In genomic region chr4:139011201-139011702, GRCm38 (mm10) we compare ENCODE assay signal across 31 mouse cellular contexts. TPM values are rescaled to one million over a fixed set of nuclear protein-coding genes. Genes with fewer than 3 reads are reported as not detected.
DNase-seq lines count a peak whose midpoint lies in the region; ATAC-seq and TF ChIP-seq lines count a peak whose summit lies in the region.
"Had no signal": no experiment of that assay in that cellular context is flagged by ENCODE, and none has a peak within 500 bp of the region (broad histone marks: within the 10 kb centered on the region; RNA-seq: fewer than 3 reads in every experiment).

No protein-coding gene starts in this region.

- no peaks in the 10 kb centered on the region; the same call in 1 of the 2 replicates for H3K9me3 ChIP-seq in lung, embryonic 14.5 days (ENCODE audit: low read depth, low read length)
- peaks cover 6% of the 10 kb centered on the region; the same call in 1 of the 2 replicates for H3K9me3 ChIP-seq in stomach, embryonic 16.5 days (replicated peaks; ENCODE audit: control insufficient read depth, low read length)
- H3K9me3 ChIP-seq: forebrain, embryonic 13.5 days; heart, embryonic 15.5 days; hindbrain, embryonic 13.5 days had no signal

- no peak overlapping the region for H3K27ac ChIP-seq in lung, embryonic 14.5 days (ENCODE audit: low read depth)
- peak overlapping the region; percentile 77; the same call in 1 of the 2 replicates for H3K27ac ChIP-seq in stomach, embryonic 16.5 days (ENCODE audit: low read length)
- H3K27ac ChIP-seq: forebrain, embryonic 10.5 days; forebrain, embryonic 13.5 days; heart, embryonic 15.5 days; hindbrain, embryonic 10.5 days; hindbrain, embryonic 13.5 days had no signal

- TF ChIP-seq CTCF in lung, embryonic 14.5 days (IDR thresholded peaks at IDR 0.05; ENCODE audit: low read depth): no peak

- 80% methylated on average over 13 of the region's 13 CpGs for WGBS in lung, embryonic 14.5 days
- 59% methylated on average over 13 of the region's 13 CpGs for WGBS in stomach, embryonic 16.5 days

- no peak overlapping the region for H3K9ac ChIP-seq in lung, embryonic 14.5 days
- no peak overlapping the region for H3K9ac ChIP-seq in stomach, embryonic 16.5 days (ENCODE audit: low read length)
- H3K9ac ChIP-seq: forebrain, embryonic 13.5 days; heart, embryonic 12.5 days; heart, embryonic 15.5 days; hindbrain, embryonic 13.5 days had no signal

- H3K4me2 ChIP-seq in lung, embryonic 14.5 days: no peak overlapping the region
- no peak overlapping the region for H3K4me2 ChIP-seq in stomach, embryonic 16.5 days (ENCODE audit: low read depth, low read length)
- H3K4me2 ChIP-seq: forebrain, embryonic 13.5 days; heart, embryonic 12.5 days; heart, embryonic 15.5 days; hindbrain, embryonic 13.5 days had no signal

- no peaks in the 10 kb centered on the region for H3K4me1 ChIP-seq in lung, embryonic 14.5 days (ENCODE audit: insufficient read depth)
- H3K4me1 ChIP-seq in stomach, embryonic 16.5 days (ENCODE audit: control insufficient read depth, insufficient read depth, low read length): no peaks in the 10 kb centered on the region
- H3K4me1 ChIP-seq: forebrain, embryonic 13.5 days; heart, embryonic 12.5 days; heart, embryonic 15.5 days had no signal

- no peak overlapping the region for H3K4me3 ChIP-seq in lung, embryonic 14.5 days (ENCODE audit: low read depth, low read length)
- no peak overlapping the region for H3K4me3 ChIP-seq in stomach, embryonic 16.5 days (replicated peaks; ENCODE audit: low read length)
- H3K4me3 ChIP-seq: forebrain, embryonic 10.5 days; forebrain, embryonic 13.5 days; heart, embryonic 12.5 days; heart, embryonic 15.5 days; hindbrain, embryonic 10.5 days; hindbrain, embryonic 13.5 days had no signal

- DNase-seq in lung, embryonic 14.5 days: peak; percentile 24
- DNase-seq in lung, adult 18-20 months: no peak
- DNase-seq in urinary bladder, postnatal 14 days (ENCODE audit: low spot score): peak; percentile 51
- no peak for DNase-seq in urinary bladder, postnatal 10 days (ENCODE audit: low spot score)
- peak; percentile 57 to 62 for DNase-seq in urinary bladder, postnatal 36 days (ENCODE audit: low spot score in 2 of 2)
- DNase-seq: adrenal gland, adult 8-10 months; adrenal gland, postnatal 36 days; cerebellum, adult 18-20 months; cerebellum, adult 9-10 months; cerebellum, postnatal 14 days; gastrocnemius, postnatal 10 days; heart, adult 18-20 months; heart, postnatal 10 days; heart, postnatal 36 days had no signal

- no peaks in the 10 kb centered on the region for H3K27me3 ChIP-seq in lung, embryonic 14.5 days (ENCODE audit: insufficient read depth, low read length)
- no peaks in the 10 kb centered on the region for H3K27me3 ChIP-seq in stomach, embryonic 16.5 days (ENCODE audit: control insufficient read depth, insufficient read depth, low read length)
- H3K27me3 ChIP-seq: forebrain, embryonic 13.5 days; heart, embryonic 12.5 days; heart, embryonic 15.5 days had no signal

- ATAC-seq in lung, embryonic 14.5 days (ENCODE audit: insufficient read depth): no peak
- ATAC-seq in stomach, embryonic 16.5 days (ENCODE audit: insufficient read depth, low FRiP score): no peak
- ATAC-seq in granulocyte monocyte progenitor cell, adult 5-6 weeks (replicated peaks; ENCODE audit: poor library complexity, severe bottlenecking): no peak
- ATAC-seq: activated CD4-positive, CD25-positive, alpha-beta regulatory T cell, adult 4 months; CD4-positive, CD25-positive, alpha-beta regulatory T cell, adult 4 months; forebrain, embryonic 13.5 days; forebrain, embryonic 16.5 days; hindbrain, embryonic 16.5 days had no signal

- H3K36me3 ChIP-seq in lung, embryonic 14.5 days (ENCODE audit: insufficient read depth): no peaks in the 10 kb centered on the region
- no peaks in the 10 kb centered on the region for H3K36me3 ChIP-seq in stomach, embryonic 16.5 days (ENCODE audit: control insufficient read depth, insufficient read depth, low read length)
- H3K36me3 ChIP-seq: forebrain, embryonic 10.5 days; heart, embryonic 15.5 days; hindbrain, embryonic 10.5 days; hindbrain, embryonic 13.5 days had no signal

RNA-seq across cellular contexts. Expression of gene Tmco4, which starts 38.6 kb away (rescaled TPM):
- polyA plus RNA-seq in lung, embryonic 14.5 days (2014; fragmentation: Nextera tagmentation; extraction: Ambion mirVana): 2.6 and 3.7 TPM in 2 replicates
- 12.7 and 16.4 TPM in 2 replicates for polyA plus RNA-seq in stomach, embryonic 16.5 days (2015; fragmentation: Nextera tagmentation; extraction: Ambion mirVana)
- total RNA-seq in granulocyte monocyte progenitor cell, adult 5-6 weeks (2014; fragmentation: Nextera tagmentation): 18.3 and 18.6 TPM in 2 replicates
- total RNA-seq in granulocyte monocyte progenitor cell, adult 5-6 weeks (2017): 13.2 and 21.2 TPM in 2 replicates

RNA-seq across cellular contexts. Expression of gene Rnf186, which starts 44.3 kb away (rescaled TPM):
- polyA plus RNA-seq in lung, embryonic 14.5 days (2014; fragmentation: Nextera tagmentation; extraction: Ambion mirVana): 0.24 and 0.69 TPM in 2 replicates
- polyA plus RNA-seq in stomach, embryonic 16.5 days (2015; fragmentation: Nextera tagmentation; extraction: Ambion mirVana): 19.3 and 25.1 TPM in 2 replicates
- not detected in 2 replicates for total RNA-seq in granulocyte monocyte progenitor cell, adult 5-6 weeks (2014; fragmentation: Nextera tagmentation)
- total RNA-seq in granulocyte monocyte progenitor cell, adult 5-6 weeks (2017): not detected in 2 replicates
- total RNA-seq: adrenal gland, adult 8-10 months; adrenal gland, postnatal 36 days; gastrocnemius, adult 18-20 months; gastrocnemius, postnatal 10 days; gastrocnemius, postnatal 4 days; heart, adult 18-20 months; heart, postnatal 10 days; heart, postnatal 36 days had no signal
- polyA plus RNA-seq: activated CD4-positive, CD25-positive, alpha-beta regulatory T cell, adult 4 months; C2C12; CD4-positive, CD25-positive, alpha-beta regulatory T cell, adult 4 months; embryonic facial prominence, embryonic 11.5 days; embryonic facial prominence, embryonic 14.5 days; forebrain, embryonic 10.5 days; forebrain, embryonic 16.5 days; heart, embryonic 12.5 days; hindbrain, embryonic 10.5 days; hindbrain, embryonic 13.5 days; hindbrain, embryonic 16.5 days had no signal

Comparison
In these comparisons a context has a peak if more than half of its experiments do, and no peak if none do; other contexts are left out.
1. DNase-seq: peak in lung, embryonic 14.5 days (single experiment), urinary bladder, postnatal 14 days (single experiment) and urinary bladder, postnatal 36 days (2 of 2); none in lung, adult 18-20 months (0 of 2) and urinary bladder, postnatal 10 days (single experiment).
2. RNA of gene Rnf186, which starts 44.3 kb away (polyA plus RNA-seq): 19.3 to 25.1 TPM in stomach, embryonic 16.5 days; 0.24 to 0.69 TPM in lung, embryonic 14.5 days; every median in the first group is over 10 times any median in the second.